Mouse (Mus musculus): ENCODE measurements at regions not wholly inside any gene's neighbourhood (a gene's known extent, or its start where the extent isn't known, plus 50 kb on each side); places are given as distances from the start of the nearest gene placed in this dataset.

GRCm38 (mm10) chr10:43745931-43746630 lies 155.5 kb downstream of the Qrsl1 start:
- H3K36me3 ChIP-seq (ENCODE audit: control insufficient read depth, insufficient read depth, low read length): no peaks in the 10 kb centered on the region
- H3K4me1 ChIP-seq (ENCODE audit: control insufficient read depth, insufficient read depth, low read length): no peaks in the 10 kb centered on the region
- no peak overlapping the region for H3K27ac ChIP-seq (ENCODE audit: low read length)
- H3K4me2 ChIP-seq (replicated peaks; ENCODE audit: low read depth, low read length): no peak overlapping the region
- no peaks in the 10 kb centered on the region for H3K27me3 ChIP-seq (ENCODE audit: control insufficient read depth, insufficient read depth, low read length)
- H3K9ac ChIP-seq (replicated peaks; ENCODE audit: low read depth, low read length): no peak overlapping the region
- no peak for ATAC-seq (ENCODE audit: insufficient number of reproducible peaks, insufficient read depth, low FRiP score, low read depth)
- no peaks in the 10 kb centered on the region for H3K9me3 ChIP-seq (ENCODE audit: control insufficient read depth, low read depth, low read length)
- WGBS: 79% methylated on average over 8 of the region's 8 CpGs
- H3K4me3 ChIP-seq (ENCODE audit: low read depth, low read length): no peak overlapping the region

- Histone ChIP-seq H3K9ac (replicated peaks; ENCODE audit: low read depth, low read length) (no peak overlapping the region), H3K27ac (ENCODE audit: low read length) (no peak overlapping the region), H3K27me3 (ENCODE audit: control insufficient read depth, insufficient read depth, low read length) (no peaks in the 10 kb centered on the region), H3K4me2 (replicated peaks; ENCODE audit: low read depth, low read length) (no peak overlapping the region), H3K4me3 (ENCODE audit: low read depth, low read length) (no peak overlapping the region), H3K36me3 (ENCODE audit: control insufficient read depth, insufficient read depth, low read length) (no peaks in the 10 kb centered on the region), H3K9me3 (ENCODE audit: control insufficient read depth, low read depth, low read length) (no peaks in the 10 kb centered on the region), H3K4me1 (ENCODE audit: control insufficient read depth, insufficient read depth, low read length) (no peaks in the 10 kb centered on the region)
- 92% methylated on average over 1 of the region's 1 CpGs for WGBS
- ATAC-seq (ENCODE audit: insufficient number of reproducible peaks, insufficient read depth, low FRiP score, low read depth): no peak
These were observed 154.9 kb downstream of the Qrsl1 start for GRCm38 (mm10) chr10:43746631-43747001.

GRCm38 (mm10) chr10:43747541-43747940 lies 154.0 kb downstream of the Qrsl1 start:
- Histone ChIP-seq H3K27ac (ENCODE audit: low read length) (no peak overlapping the region), H3K4me2 (replicated peaks; ENCODE audit: low read depth, low read length) (no peak overlapping the region), H3K4me1 (ENCODE audit: control insufficient read depth, insufficient read depth, low read length) (peaks cover 3% of the 10 kb centered on the region; the same call in 1 of the 2 replicates), H3K36me3 (ENCODE audit: control insufficient read depth, insufficient read depth, low read length) (no peaks in the 10 kb centered on the region), H3K9ac (replicated peaks; ENCODE audit: low read depth, low read length) (no peak overlapping the region), H3K27me3 (ENCODE audit: control insufficient read depth, insufficient read depth, low read length) (no peaks in the 10 kb centered on the region), H3K4me3 (ENCODE audit: low read depth, low read length) (no peak overlapping the region), H3K9me3 (ENCODE audit: control insufficient read depth, low read depth, low read length) (no peaks in the 10 kb centered on the region)
- ATAC-seq (ENCODE audit: insufficient number of reproducible peaks, insufficient read depth, low FRiP score, low read depth): no peak
- 93% methylated on average over 4 of the region's 4 CpGs for WGBS

- Histone ChIP-seq H3K9ac (replicated peaks; ENCODE audit: low read depth, low read length) (no peak overlapping the region), H3K36me3 (ENCODE audit: control insufficient read depth, insufficient read depth, low read length) (no peaks in the 10 kb centered on the region), H3K4me1 (ENCODE audit: control insufficient read depth, insufficient read depth, low read length) (peaks cover 3% of the 10 kb centered on the region; the same call in 1 of the 2 replicates), H3K4me2 (replicated peaks; ENCODE audit: low read depth, low read length) (no peak overlapping the region), H3K4me3 (ENCODE audit: low read depth, low read length) (no peak overlapping the region), H3K9me3 (ENCODE audit: control insufficient read depth, low read depth, low read length) (no peaks in the 10 kb centered on the region), H3K27me3 (ENCODE audit: control insufficient read depth, insufficient read depth, low read length) (no peaks in the 10 kb centered on the region), H3K27ac (ENCODE audit: low read length) (no peak overlapping the region)
- ATAC-seq (ENCODE audit: insufficient number of reproducible peaks, insufficient read depth, low FRiP score, low read depth): no peak
- 89% methylated on average over 3 of the region's 3 CpGs for WGBS
These were observed 153.2 kb downstream of the Qrsl1 start for GRCm38 (mm10) chr10:43748300-43748699.

GRCm38 (mm10) chr10:43749496-43750110 lies 151.9 kb downstream of the Qrsl1 start:
- Histone ChIP-seq H3K27me3 (ENCODE audit: control insufficient read depth, insufficient read depth, low read length) (no peaks in the 10 kb centered on the region), H3K4me1 (ENCODE audit: control insufficient read depth, insufficient read depth, low read length) (peaks cover 3% of the 10 kb centered on the region; the same call in 1 of the 2 replicates), H3K36me3 (ENCODE audit: control insufficient read depth, insufficient read depth, low read length) (no peaks in the 10 kb centered on the region), H3K9me3 (ENCODE audit: control insufficient read depth, low read depth, low read length) (no peaks in the 10 kb centered on the region), H3K9ac (replicated peaks; ENCODE audit: low read depth, low read length) (no peak overlapping the region), H3K4me2 (replicated peaks; ENCODE audit: low read depth, low read length) (no peak overlapping the region), H3K27ac (ENCODE audit: low read length) (no peak overlapping the region), H3K4me3 (ENCODE audit: low read depth, low read length) (no peak overlapping the region)
- ATAC-seq (ENCODE audit: insufficient number of reproducible peaks, insufficient read depth, low FRiP score, low read depth): no peak
- 95% methylated on average over 4 of the region's 4 CpGs for WGBS

GRCm38 (mm10) chr10:43750401-43750800 lies 151.1 kb downstream of the Qrsl1 start:
- H3K9me3 ChIP-seq (ENCODE audit: control insufficient read depth, low read depth, low read length): no peaks in the 10 kb centered on the region
- H3K4me3 ChIP-seq (ENCODE audit: low read depth, low read length): no peak overlapping the region
- no peak for ATAC-seq (ENCODE audit: insufficient number of reproducible peaks, insufficient read depth, low FRiP score, low read depth)
- H3K4me2 ChIP-seq (replicated peaks; ENCODE audit: low read depth, low read length): no peak overlapping the region
- peaks cover 3% of the 10 kb centered on the region; the same call in 1 of the 2 replicates for H3K4me1 ChIP-seq (ENCODE audit: control insufficient read depth, insufficient read depth, low read length)
- H3K36me3 ChIP-seq (ENCODE audit: control insufficient read depth, insufficient read depth, low read length): no peaks in the 10 kb centered on the region
- no peaks in the 10 kb centered on the region for H3K27me3 ChIP-seq (ENCODE audit: control insufficient read depth, insufficient read depth, low read length)
- no peak overlapping the region for H3K9ac ChIP-seq (replicated peaks; ENCODE audit: low read depth, low read length)
- no peak overlapping the region for H3K27ac ChIP-seq (ENCODE audit: low read length)
- 87% methylated on average over 6 of the region's 6 CpGs for WGBS

- ATAC-seq (ENCODE audit: insufficient number of reproducible peaks, insufficient read depth, low FRiP score, low read depth): no peak
- H3K4me1 ChIP-seq (ENCODE audit: control insufficient read depth, insufficient read depth, low read length): peaks cover 3% of the 10 kb centered on the region; the same call in 1 of the 2 replicates
- 77% methylated on average over 10 of the region's 10 CpGs for WGBS
- no peaks in the 10 kb centered on the region for H3K9me3 ChIP-seq (ENCODE audit: control insufficient read depth, low read depth, low read length)
- no peaks in the 10 kb centered on the region for H3K27me3 ChIP-seq (ENCODE audit: control insufficient read depth, insufficient read depth, low read length)
- no peak overlapping the region for H3K27ac ChIP-seq (ENCODE audit: low read length)
- no peak overlapping the region for H3K4me3 ChIP-seq (ENCODE audit: low read depth, low read length)
- H3K9ac ChIP-seq (replicated peaks; ENCODE audit: low read depth, low read length): no peak overlapping the region
- no peak overlapping the region for H3K4me2 ChIP-seq (replicated peaks; ENCODE audit: low read depth, low read length)
- H3K36me3 ChIP-seq (ENCODE audit: control insufficient read depth, insufficient read depth, low read length): no peaks in the 10 kb centered on the region
These were observed 150.7 kb downstream of the Qrsl1 start for GRCm38 (mm10) chr10:43750854-43751253.

- 44% methylated on average over 5 of the region's 5 CpGs for WGBS
- no peak overlapping the region for H3K4me3 ChIP-seq (ENCODE audit: low read depth, low read length)
- H3K9ac ChIP-seq (replicated peaks; ENCODE audit: low read depth, low read length): no peak overlapping the region
- H3K4me1 ChIP-seq (ENCODE audit: control insufficient read depth, insufficient read depth, low read length): peaks cover 3% of the 10 kb centered on the region; the same call in 1 of the 2 replicates
- no peaks in the 10 kb centered on the region for H3K9me3 ChIP-seq (ENCODE audit: control insufficient read depth, low read depth, low read length)
- no peak overlapping the region for H3K4me2 ChIP-seq (replicated peaks; ENCODE audit: low read depth, low read length)
- H3K36me3 ChIP-seq (ENCODE audit: control insufficient read depth, insufficient read depth, low read length): no peaks in the 10 kb centered on the region
- H3K27ac ChIP-seq (ENCODE audit: low read length): no peak overlapping the region
- peak; percentile 33; the same call in 1 of the 2 replicates for ATAC-seq (ENCODE audit: insufficient number of reproducible peaks, insufficient read depth, low FRiP score, low read depth)
- no peaks in the 10 kb centered on the region for H3K27me3 ChIP-seq (ENCODE audit: control insufficient read depth, insufficient read depth, low read length)
These were observed 149.5 kb downstream of the Qrsl1 start for GRCm38 (mm10) chr10:43751881-43752675.

Data from stomach, embryonic 14.5 days (tissue).